Mouse (Mus musculus) spleen, adult 2 months (tissue): Measurements from ENCODE around the gene Ppox.

Experiments used
- CTCF ChIP-seq: fragments of 200-500 bp; IDR thresholded peaks from 2 replicates; pipeline ENCODE4 v1.5.1; 2011; ENCODE audit warnings: mild to moderate bottlenecking, inconsistent platforms; ENCODE audit not compliant: insufficient read depth, insufficient read length, insufficient replicate concordance; ENCODE audit errors: extremely low read depth
- POLR2A ChIP-seq: fragments of 200-500 bp; IDR thresholded peaks from 2 replicates; pipeline ENCODE4 v1.6.1; 2011; ENCODE audit warnings: low read depth, low read length, inconsistent platforms

DNA sequence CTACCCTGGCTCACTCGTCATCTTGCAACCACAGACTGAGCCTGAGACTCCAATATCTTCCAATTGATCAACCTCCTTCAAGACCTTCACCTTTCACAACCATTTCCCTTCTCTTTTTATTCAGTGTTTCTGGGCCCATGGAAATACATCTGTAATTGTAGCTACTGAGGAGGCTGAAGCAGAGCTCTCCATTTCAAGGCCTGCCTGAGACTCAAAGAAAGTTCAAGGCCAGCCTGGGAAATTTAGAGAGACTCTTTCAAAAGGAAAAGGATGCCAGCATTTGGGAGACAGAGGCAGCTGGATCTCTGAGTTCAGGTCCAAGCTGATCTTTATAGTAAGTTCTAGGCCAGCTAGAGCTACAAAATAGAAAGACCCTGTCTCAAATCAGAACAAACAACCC, 53.1 kb downstream of the Ppox start:
- no peak for TF ChIP-seq POLR2A
- TF ChIP-seq CTCF, result no peak
